Mouse (Mus musculus) megakaryocyte progenitor cell, adult 5-6 weeks (primary cell): ENCODE measurements at regions not wholly inside any gene's neighbourhood (a gene's known extent, or its start where the extent isn't known, plus 50 kb on each side); places are given as distances from the start of the nearest gene placed in this dataset.

Experiments
- ATAC-seq: replicated peaks from 2 replicates; pipeline ENCODE4 v1.8.0; 2016; ENCODE audit warnings: mild to moderate bottlenecking, moderate TSS enrichment, inconsistent platforms; ENCODE audit not compliant: poor library complexity

DNA sequence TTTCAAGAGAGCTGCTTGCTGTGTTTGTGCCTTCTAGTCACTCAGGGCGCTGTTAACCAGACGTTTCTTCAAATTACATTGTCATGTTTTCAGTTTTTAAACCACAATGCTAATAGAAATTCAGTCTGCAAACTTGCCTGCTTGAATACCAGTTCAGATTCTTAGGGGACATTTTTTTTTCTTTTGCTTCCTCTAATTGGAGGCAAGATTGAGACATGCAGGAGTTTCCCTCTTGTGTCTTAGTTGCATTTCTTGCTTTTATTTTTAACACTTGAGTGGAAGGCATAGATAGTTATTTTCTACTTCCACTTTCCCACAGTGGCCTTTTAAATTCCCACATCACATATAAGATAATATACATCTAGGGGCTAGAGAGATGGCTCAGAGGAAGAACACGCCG, 246.8 kb downstream of the Grpr start:
- ATAC-seq: peak; percentile 64

GRCm38 (mm10) chrX:163301045-163301444, 248.4 kb downstream of the Grpr start:
- ATAC-seq: peak; percentile 96

DNA sequence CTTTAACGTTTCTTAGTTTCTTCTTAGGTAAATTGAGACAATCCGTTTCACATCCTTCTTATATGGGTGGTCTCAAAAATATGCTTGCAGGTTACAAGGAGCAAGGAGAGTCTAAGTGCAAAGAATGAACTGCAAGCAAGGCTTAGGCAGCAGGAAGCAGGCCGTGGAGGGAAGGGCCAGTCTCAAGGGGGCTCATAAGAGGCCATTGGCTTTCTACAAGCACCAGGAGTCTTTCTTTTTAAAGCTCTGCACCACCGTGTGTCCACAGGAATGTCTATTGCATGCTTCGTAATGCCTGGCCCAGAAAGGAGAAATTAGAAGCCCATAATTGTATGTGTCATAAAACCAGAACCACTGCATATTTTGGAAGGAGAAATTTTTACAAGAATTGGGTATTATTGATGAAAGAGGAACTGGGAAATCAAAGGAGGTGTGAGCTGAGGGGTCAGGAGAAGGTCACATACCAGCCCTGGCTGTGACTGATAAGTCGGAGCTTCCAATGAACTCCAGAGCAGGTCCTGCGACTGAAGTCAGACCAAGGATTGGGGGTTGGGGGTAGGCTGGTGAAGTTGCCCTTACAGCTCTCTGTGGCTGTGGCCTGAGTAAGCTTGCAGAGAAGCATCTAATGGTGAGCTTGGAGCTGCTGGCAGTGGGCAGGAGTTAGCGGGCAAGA, 252.4 kb downstream of the Grpr start:
- 0 out of 2 replicates have a peak, but pooled peaks have one; percentile 20 for ATAC-seq

DNA sequence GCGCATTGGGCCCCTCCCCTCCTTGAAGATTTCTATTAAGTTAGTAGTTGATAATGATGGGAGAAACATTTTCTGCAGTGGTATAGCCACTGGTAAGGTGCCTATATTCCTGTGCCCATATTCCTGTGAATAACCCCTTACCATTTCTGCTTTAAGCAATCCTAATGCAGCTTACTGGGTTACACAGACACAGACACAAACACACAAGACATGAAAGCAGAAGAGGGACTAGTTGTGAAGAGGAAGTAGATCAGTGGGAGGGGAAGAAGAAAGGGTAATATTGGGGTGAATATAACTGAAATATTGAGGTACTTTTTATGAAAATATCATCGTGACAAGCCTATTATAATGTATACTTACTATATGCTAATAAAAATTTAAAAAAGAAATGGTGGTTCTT, 288.2 kb downstream of the Grpr start:
- ATAC-seq: peak; percentile 52

- ATAC-seq: no peak
Measured at GRCm38 (mm10) chrX:163253048-163253447, 288.6 kb upstream of the S100g start.

DNA sequence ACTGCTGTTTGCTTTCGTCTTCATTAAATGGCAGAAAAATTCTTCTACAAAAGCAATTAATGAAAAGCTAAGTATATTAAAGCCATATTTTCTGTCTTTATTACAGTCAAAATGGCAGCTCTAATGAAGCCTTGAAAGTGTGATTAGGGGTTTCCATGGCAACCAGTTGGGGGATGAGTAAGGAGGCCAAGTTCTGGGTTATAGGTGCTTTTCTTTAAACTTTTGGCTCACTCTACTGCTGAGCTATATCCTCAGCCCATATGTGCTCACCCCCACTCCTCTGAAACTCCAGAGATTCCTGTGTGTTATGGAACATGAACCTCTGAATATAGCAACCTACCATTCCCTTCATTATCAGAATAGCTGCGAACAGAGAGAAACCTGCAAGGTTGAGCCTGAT, 240.9 kb upstream of the S100g start:
- ATAC-seq: no peak

GRCm38 (mm10) chrX:163203446-163203845, 239.0 kb upstream of the S100g start:
- ATAC-seq: no peak

GRCm38 (mm10) chrX:163181588-163181987, 217.2 kb upstream of the S100g start:
- peak; percentile 65; the same call in 1 of the 2 replicates for ATAC-seq

GRCm38 (mm10) chrX:163164810-163165209, 200.4 kb upstream of the S100g start:
- ATAC-seq: no peak

DNA sequence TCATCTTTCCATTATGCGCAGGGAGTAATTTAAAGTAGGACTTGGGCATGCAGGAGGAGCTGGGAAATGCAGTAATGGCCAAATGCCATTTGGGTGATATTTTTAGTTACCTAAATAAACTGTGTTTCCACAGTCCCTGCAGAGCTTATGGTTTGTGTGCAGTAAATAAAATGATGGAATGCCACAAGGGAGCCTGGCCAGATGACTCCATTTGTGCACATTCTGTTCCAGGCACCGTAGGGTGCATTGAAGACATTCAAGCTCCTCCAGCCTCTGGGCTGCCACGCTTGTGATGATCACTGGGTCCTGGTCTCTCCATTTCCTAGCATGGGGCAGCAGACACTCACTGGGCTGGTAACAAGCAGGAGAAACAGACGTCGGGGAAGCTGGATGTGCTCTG, 190.9 kb upstream of the S100g start:
- ATAC-seq: no peak

DNA sequence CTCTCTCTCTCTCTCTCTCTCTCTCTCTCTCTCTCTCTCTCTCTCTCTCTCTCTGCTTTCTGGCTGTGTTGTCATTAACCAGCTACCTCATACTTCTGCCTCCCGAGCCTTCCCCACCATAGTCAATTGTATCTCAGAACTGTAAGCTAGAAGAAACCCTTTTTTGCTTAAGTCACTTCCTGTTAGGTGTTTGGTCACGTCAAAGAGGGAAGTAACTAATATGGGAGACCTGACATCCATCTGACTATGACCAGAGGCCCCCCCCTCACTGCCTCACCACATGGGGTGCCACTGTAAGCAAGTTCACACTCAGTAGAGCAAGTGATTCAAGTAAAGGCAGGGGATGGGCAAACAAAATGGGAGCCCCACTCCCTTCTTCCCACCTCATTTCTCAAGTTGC, 187.6 kb upstream of the S100g start:
- ATAC-seq: peak; percentile 73

GRCm38 (mm10) chrX:163144475-163144874, 180.1 kb upstream of the S100g start:
- ATAC-seq: no peak

GRCm38 (mm10) chrX:163139475-163139874, 175.1 kb upstream of the S100g start:
- 0 out of 2 replicates have a peak, but pooled peaks have one; percentile 37 for ATAC-seq

- ATAC-seq: no peak
Measured at GRCm38 (mm10) chrX:163128626-163129025, 164.2 kb upstream of the S100g start.

DNA sequence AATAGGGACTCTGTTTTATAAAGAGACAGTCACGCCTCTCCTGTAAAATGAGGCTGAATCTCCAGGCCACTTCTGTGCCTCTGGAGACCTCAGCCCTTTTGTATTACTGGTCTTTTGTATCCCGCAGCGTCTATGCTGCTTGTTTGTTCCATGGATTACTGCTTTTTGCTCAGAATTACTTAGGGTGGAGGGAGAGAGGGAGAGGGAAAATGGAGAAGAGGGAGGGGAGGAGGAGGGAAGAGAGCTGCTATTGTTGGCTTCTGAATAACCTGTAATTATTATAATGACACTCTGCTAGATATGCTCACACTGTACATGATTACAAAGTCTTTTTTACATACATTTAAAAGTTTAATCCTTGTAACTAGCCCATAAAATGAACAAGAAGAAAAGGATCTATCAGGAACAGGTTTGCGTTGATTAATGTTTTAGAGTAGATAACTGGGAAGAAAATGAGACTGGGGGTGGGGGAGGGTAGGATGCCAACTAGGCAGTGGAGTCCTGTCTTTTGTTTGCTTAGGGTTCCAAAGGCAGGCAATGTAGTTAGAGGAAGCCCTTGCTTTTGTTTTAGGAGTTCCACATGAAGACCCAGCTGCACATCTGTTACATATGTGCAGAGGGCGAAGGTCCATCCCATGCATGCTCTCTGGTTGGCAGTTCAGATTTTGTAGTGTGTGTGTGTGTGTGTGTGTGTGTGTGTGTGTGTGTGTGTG, 153.4 kb upstream of the S100g start:
- ATAC-seq: no peak

DNA sequence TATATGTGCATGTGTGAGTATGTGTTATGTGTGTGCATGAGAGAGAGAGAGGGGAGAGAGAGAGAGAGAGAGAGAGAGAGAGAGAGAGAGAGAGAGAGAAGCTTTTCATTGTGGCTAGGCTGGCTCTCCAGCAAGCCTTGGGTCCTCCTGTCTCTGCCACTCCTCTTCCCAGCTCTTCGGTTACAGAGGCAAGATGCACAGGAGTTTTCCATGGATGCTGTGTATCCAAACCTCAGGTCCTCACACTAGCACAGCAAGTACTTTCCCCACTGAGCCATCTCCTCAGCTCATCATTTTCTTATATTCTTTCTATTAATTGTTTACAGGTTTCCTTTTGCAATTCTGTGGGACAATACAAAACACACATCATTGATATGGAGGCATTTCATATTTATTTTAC, 152.8 kb upstream of the S100g start:
- ATAC-seq: no peak

DNA sequence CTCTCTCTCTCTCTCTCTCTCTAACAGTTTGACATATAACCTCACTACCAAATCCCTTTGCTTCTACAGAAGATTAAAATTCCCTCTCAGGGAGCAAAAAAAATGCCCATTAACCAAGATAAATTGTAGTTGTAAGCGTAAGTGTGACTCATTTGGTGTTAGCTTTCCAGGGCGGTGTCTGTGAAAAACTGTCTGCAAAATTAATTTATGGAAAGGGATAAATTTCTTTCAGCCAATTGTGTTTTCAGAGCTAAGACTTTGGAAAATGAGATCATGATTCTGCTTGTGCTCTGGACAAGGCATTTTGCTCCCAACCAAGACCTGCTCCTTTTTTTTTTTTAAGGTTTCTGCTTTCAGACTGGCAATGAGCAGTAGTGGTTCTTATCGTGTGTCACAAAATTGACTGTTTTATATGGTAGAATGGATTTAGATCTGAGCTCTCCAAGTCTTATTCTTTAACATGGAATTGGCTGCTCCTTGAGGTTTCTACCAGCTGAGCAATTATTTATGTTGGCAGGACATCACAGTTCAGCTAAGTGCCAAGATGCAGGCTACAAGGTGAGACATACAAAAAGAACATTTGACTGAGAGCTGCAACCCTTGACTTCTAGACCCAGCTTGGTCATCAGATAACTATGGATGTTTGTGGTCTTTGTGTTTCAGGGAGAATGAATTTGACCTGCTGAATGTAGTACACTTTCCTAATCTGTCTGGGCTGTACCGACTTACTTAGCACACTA, 130.8 kb upstream of the S100g start:
- no peak for ATAC-seq
